Mouse (Mus musculus) small intestine, adult 2 months (tissue): ENCODE results near the gene Il5.

ENCODE experiments used
- CTCF ChIP-seq: fragments of 200-500 bp; IDR thresholded peaks from 2 replicates; pipeline ENCODE4 v1.5.1; 2012; ENCODE audit warnings: low read depth, mild to moderate bottlenecking, control low read depth, inconsistent platforms, low read length, moderate library complexity, mixed read lengths; ENCODE audit not compliant: insufficient replicate concordance, insufficient read length; ENCODE audit errors: extremely low read depth
- POLR2A ChIP-seq: fragments of 200-500 bp; IDR thresholded peaks from 2 replicates; pipeline ENCODE4 v1.6.1; 2012; ENCODE audit warnings: low read depth, mild to moderate bottlenecking, control low read depth, inconsistent platforms, low read length, moderate library complexity

DNA sequence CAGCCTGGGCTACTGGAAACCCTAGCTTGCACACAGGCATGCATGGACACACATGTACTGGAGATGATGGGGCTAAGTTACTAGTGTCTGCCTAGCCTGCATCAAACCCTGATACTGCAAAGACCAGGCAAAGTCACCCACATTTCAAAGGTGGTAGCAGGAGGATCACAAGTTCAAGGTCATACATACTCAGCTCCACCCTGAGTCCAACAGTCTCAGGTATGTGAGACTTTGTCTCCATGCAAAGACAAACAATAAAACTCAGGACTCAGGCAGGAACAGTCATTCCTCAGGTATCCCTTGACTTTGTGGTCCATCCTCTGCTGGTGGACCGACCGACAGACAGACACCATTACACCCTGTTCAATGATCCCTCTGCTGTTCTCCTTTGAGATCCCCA lies 41.8 kb downstream of the Il5 start:
- TF ChIP-seq CTCF: no peak
- TF ChIP-seq POLR2A: no peak
